Mouse (Mus musculus) MEL (cell line): ENCODE measurements around the gene Pold1. TPM values are rescaled to one million over a fixed set of nuclear protein-coding genes. Genes with fewer than 3 reads are reported as not detected.

Experiments used
- DNase-seq: peaks from one replicate; pipeline ENCODE4 v3.0.0; 2011; ENCODE audit warnings: low read depth, low spot score
- H3K27ac ChIP-seq: 2 replicates; pipeline ENCODE4 v1.5.1; 2012; ENCODE audit warnings: low read depth, mild to moderate bottlenecking, control low read depth, low read length, moderate library complexity; ENCODE audit not compliant: control insufficient read depth
- H3K27me3 ChIP-seq, 2 experiments: fragments of 150-350 bp in 1 of 2; sonication (generic) in 1 of 2; 2 replicates each; pipeline ENCODE4 v1.6.1; 2012; ENCODE audit warnings: low read length in 2 of 2, mild to moderate bottlenecking in 2 of 2, improper control_type of control experiment in 1 of 2, moderate library complexity in 1 of 2; ENCODE audit not compliant: insufficient read depth in 2 of 2, control insufficient read depth in 1 of 2
- H3K36me3 ChIP-seq, 2 experiments: 2 replicates each; pipeline ENCODE4 v1.6.1; 2012 to 2014; ENCODE audit warnings: low read length in 2 of 2, improper control_type of control experiment in 1 of 2, inconsistent platforms in 1 of 2, mild to moderate bottlenecking in 1 of 2; ENCODE audit not compliant: insufficient read depth in 2 of 2, control insufficient read depth in 1 of 2
- H3K4me1 ChIP-seq, 2 experiments: fragments of 150-350 bp in 1 of 2; sonication (generic) in 1 of 2; 2 replicates each; pipeline ENCODE4 v1.6.1; 2012; ENCODE audit warnings: low read length in 2 of 2, improper control_type of control experiment in 1 of 2, mild to moderate bottlenecking in 1 of 2; ENCODE audit not compliant: insufficient read depth in 2 of 2, control insufficient read depth in 1 of 2
- H3K4me3 ChIP-seq, 2 experiments: fragments of 150-350 bp in 1 of 2; sonication (generic) in 1 of 2; 2 replicates each; pipeline ENCODE4 v1.5.1; 2012; ENCODE audit warnings: low read depth in 2 of 2, low read length in 2 of 2, mild to moderate bottlenecking in 2 of 2, moderate library complexity in 2 of 2, control low read depth in 1 of 2, improper control_type of control experiment in 1 of 2; ENCODE audit not compliant: control insufficient read depth in 1 of 2, insufficient read depth in 1 of 2
- H3K79me2 ChIP-seq: 2 replicates; pipeline ENCODE4 v1.6.1; 2012; ENCODE audit warnings: mild to moderate bottlenecking, low read length, moderate library complexity; ENCODE audit not compliant: control insufficient read depth, poor library complexity, insufficient read depth
- H3K9ac ChIP-seq: 2 replicates; pipeline ENCODE4 v1.6.1; 2012; ENCODE audit warnings: low read depth, mild to moderate bottlenecking, control low read depth, low read length, moderate library complexity; ENCODE audit not compliant: control insufficient read depth, poor library complexity, severe bottlenecking
- H3K9me3 ChIP-seq: fragments of 150-350 bp; sonication (generic); replicated peaks from 2 replicates; pipeline ENCODE4 v1.6.1; 2012; ENCODE audit warnings: mild to moderate bottlenecking, low read length, improper control_type of control experiment, moderate library complexity; ENCODE audit not compliant: insufficient read depth
- CHD2 ChIP-seq: IDR thresholded peaks from 2 replicates; pipeline ENCODE4 v1.6.1; 2011; ENCODE audit warnings: low read length, improper control_type of control experiment
- CTCF ChIP-seq, 3 experiments: IDR thresholded peaks in 2 of 3; conservative IDR thresholded peaks in 1 of 3; 2 replicates each; pipeline ENCODE4 v1.5.1; 2011 to 2012; ENCODE audit warnings: low read length in 3 of 3, low read depth in 2 of 3, mild to moderate bottlenecking in 2 of 3, improper control_type of control experiment in 1 of 3, inconsistent platforms in 1 of 3, mixed read lengths in 1 of 3, moderate library complexity in 1 of 3; ENCODE audit not compliant: control insufficient read depth in 1 of 3, insufficient read depth in 1 of 3, poor library complexity in 1 of 3, severe bottlenecking in 1 of 3
- E2F4 ChIP-seq: IDR thresholded peaks from 2 replicates; pipeline ENCODE4 v1.6.1; 2011; ENCODE audit warnings: low read depth, low read length, improper control_type of control experiment, borderline replicate concordance
- ELF1 ChIP-seq: IDR thresholded peaks from 2 replicates; pipeline ENCODE4 v1.6.1; 2014; ENCODE audit warnings: low read depth, mild to moderate bottlenecking, inconsistent platforms, low read length, improper control_type of control experiment, moderate library complexity
- ETS1 ChIP-seq: IDR thresholded peaks from 2 replicates; pipeline ENCODE4 v1.6.1; 2012; ENCODE audit warnings: low read depth, mild to moderate bottlenecking, inconsistent platforms, low read length, improper control_type of control experiment, moderate library complexity
- GATA1 ChIP-seq: IDR thresholded peaks from 2 replicates; pipeline ENCODE4 v1.6.1; 2011; ENCODE audit warnings: low read depth, low read length, improper control_type of control experiment
- JUND ChIP-seq: IDR thresholded peaks from 2 replicates; pipeline ENCODE4 v1.6.1; 2011; ENCODE audit warnings: low read depth, mild to moderate bottlenecking, improper control_type of control experiment, low read length
- MAZ ChIP-seq: IDR thresholded peaks from 2 replicates; pipeline ENCODE4 v1.6.1; 2012; ENCODE audit warnings: low read depth, mild to moderate bottlenecking, inconsistent platforms, low read length, improper control_type of control experiment
- MXI1 ChIP-seq: IDR thresholded peaks from 2 replicates; pipeline ENCODE4 v1.6.1; 2011; ENCODE audit warnings: mild to moderate bottlenecking, low read depth, low read length, improper control_type of control experiment
- NELFE ChIP-seq: IDR thresholded peaks from 2 replicates; pipeline ENCODE4 v1.6.1; 2011; ENCODE audit warnings: low read depth, low read length, improper control_type of control experiment
- POLR2AphosphoS2 ChIP-seq: IDR thresholded peaks from 2 replicates; pipeline ENCODE4 v1.6.1; 2011; ENCODE audit warnings: low read length, improper control_type of control experiment
- RAD21 ChIP-seq: IDR thresholded peaks from 2 replicates; pipeline ENCODE4 v1.6.1; 2011; ENCODE audit warnings: mild to moderate bottlenecking, low read depth, low read length, improper control_type of control experiment
- RCOR1 ChIP-seq: IDR thresholded peaks from 2 replicates; pipeline ENCODE4 v1.6.1; 2012; ENCODE audit warnings: low read depth, mild to moderate bottlenecking, inconsistent platforms, low read length, improper control_type of control experiment
- SIN3A ChIP-seq: IDR thresholded peaks from 2 replicates; pipeline ENCODE4 v1.6.1; 2012; ENCODE audit warnings: low read length, improper control_type of control experiment, inconsistent platforms
- TAL1 ChIP-seq: IDR thresholded peaks from 2 replicates; pipeline ENCODE4 v1.6.1; 2012; ENCODE audit warnings: mild to moderate bottlenecking, inconsistent platforms, low read length, moderate library complexity, mixed read lengths
- TBP ChIP-seq: IDR thresholded peaks from 2 replicates; pipeline ENCODE4 v1.8.0; 2011; ENCODE audit warnings: low read depth, low read length, improper control_type of control experiment
- UBTF ChIP-seq: IDR thresholded peaks from 2 replicates; pipeline ENCODE4 v1.6.1; 2012; ENCODE audit warnings: low read depth, mild to moderate bottlenecking, inconsistent platforms, low read length, improper control_type of control experiment, moderate library complexity, borderline replicate concordance; ENCODE audit not compliant: insufficient read depth
- USF1 ChIP-seq: IDR thresholded peaks from 2 replicates; pipeline ENCODE4 v1.6.1; 2014; ENCODE audit warnings: low read depth, mild to moderate bottlenecking, inconsistent platforms, low read length, improper control_type of control experiment, moderate library complexity
- USF2 ChIP-seq, 2 experiments: IDR thresholded peaks; 2 replicates each; pipeline ENCODE4 v1.6.1; 2011 to 2012; ENCODE audit warnings: improper control_type of control experiment in 2 of 2, low read length in 2 of 2, borderline replicate concordance in 1 of 2, inconsistent platforms in 1 of 2, low read depth in 1 of 2, mild to moderate bottlenecking in 1 of 2; ENCODE audit not compliant: insufficient read depth in 1 of 2
- ZC3H11A ChIP-seq: IDR thresholded peaks from 2 replicates; pipeline ENCODE4 v1.6.1; 2012; ENCODE audit warnings: low read depth, mild to moderate bottlenecking, inconsistent platforms, low read length, improper control_type of control experiment
- ZKSCAN1 ChIP-seq: IDR thresholded peaks from 2 replicates; pipeline ENCODE4 v1.6.1; 2012; ENCODE audit warnings: low read depth, mild to moderate bottlenecking, inconsistent platforms, low read length, improper control_type of control experiment, moderate library complexity
- ZMIZ1 ChIP-seq: IDR thresholded peaks from 2 replicates; pipeline ENCODE4 v1.6.1; 2012; ENCODE audit warnings: low read depth, mild to moderate bottlenecking, inconsistent platforms, low read length, improper control_type of control experiment, moderate library complexity
- polyA plus RNA-seq, 2 experiments: library from polyadenylated mRNA; stranded (reverse) in 1 of 2; unstranded in 1 of 2; fragments of >175 nt in 1 of 2; fragments of >200 nt in 1 of 2; gene quantifications; 2 replicates each; pipeline versions ENCODE4 v1.2.1 to v1.2.4; 2012; ENCODE audit warnings: low replicate concordance in 2 of 2, low read depth in 1 of 2; ENCODE audit not compliant: insufficient read length in 2 of 2, insufficient read depth in 1 of 2, missing spikeins in 1 of 2
- total RNA-seq: library from RNA; depleted of rRNA; stranded (reverse); fragments of 300-350 nt; gene quantifications from 2 replicates; pipeline ENCODE4 v1.2.3, GENCODE M21; 2012

The Pold1 gene
- total and polyA plus RNA-seq, 3 experiments: 87.8 to 104 TPM; not detected in 1

DNA sequence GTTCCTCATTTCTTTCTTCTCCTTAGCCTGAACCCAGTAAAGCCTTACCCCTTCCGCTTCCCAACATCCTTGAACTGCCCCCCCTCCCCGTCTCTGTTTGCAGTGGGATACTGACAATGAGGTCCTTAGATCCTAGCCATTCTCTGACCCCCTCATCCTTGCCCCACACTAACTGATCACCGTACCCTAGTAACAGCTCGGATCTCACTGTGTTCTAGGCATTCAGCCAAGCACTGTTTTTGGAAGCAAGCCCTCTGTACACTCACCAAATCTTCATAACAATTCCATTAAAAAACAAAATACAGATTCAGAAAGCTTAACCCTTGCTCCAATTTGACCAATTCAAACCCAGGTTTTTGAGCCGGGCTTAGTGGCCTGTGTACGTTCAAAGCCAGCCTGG is 45.6 kb upstream of the Pold1 start:
- DNase-seq: no peak
- Histone ChIP-seq H3K4me1 (no peaks in the 10 kb centered on the region), H3K4me3 (no peak overlapping the region), H3K9me3 (no peaks in the 10 kb centered on the region), H3K27ac (no peak overlapping the region), H3K79me2 (no peaks in the 10 kb centered on the region), H3K36me3 (no peaks in the 10 kb centered on the region), H3K9ac (no peak overlapping the region), H3K27me3 (no peaks in the 10 kb centered on the region)
- TF ChIP-seq RCOR1: no peak
- no peak for TF ChIP-seq SIN3A
- TF ChIP-seq NELFE: no peak
- no peak for TF ChIP-seq UBTF
- TF ChIP-seq ZKSCAN1: no peak
- TF ChIP-seq JUND: no peak
- no peak for TF ChIP-seq E2F4
- TF ChIP-seq USF2 (IDR thresholded peaks at IDR 0.05; ENCODE audit: borderline replicate concordance in 1 of 2, insufficient read depth in 1 of 2, low read depth in 1 of 2, low read length in 2 of 2): no peak
- no peak for TF ChIP-seq MXI1
- no peak for TF ChIP-seq ZMIZ1

- Histone ChIP-seq H3K79me2 (no peaks in the 10 kb centered on the region), H3K27me3 (no peaks in the 10 kb centered on the region), H3K9ac (no peak overlapping the region), H3K4me1 (no peaks in the 10 kb centered on the region), H3K36me3 (no peaks in the 10 kb centered on the region), H3K27ac (no peak overlapping the region), H3K4me3 (no peak overlapping the region), H3K9me3 (no peaks in the 10 kb centered on the region)
- TF ChIP-seq UBTF (no peak), TAL1 (no peak), ELF1 (no peak), ZKSCAN1 (no peak), USF1 (no peak), CTCF (IDR thresholded peaks at IDR 0.05 in 2 of 3, conservative IDR thresholded peaks at IDR 0.05 in 1 of 3; ENCODE audit: control insufficient read depth in 1 of 3, insufficient read depth in 1 of 3, low read depth in 2 of 3, low read length in 3 of 3, poor library complexity in 1 of 3, severe bottlenecking in 1 of 3) (no peak)
- DNase-seq: no peak
Observed at GRCm38 (mm10) chr7:44593775-44594174, 45.1 kb upstream of the Pold1 start.

DNA sequence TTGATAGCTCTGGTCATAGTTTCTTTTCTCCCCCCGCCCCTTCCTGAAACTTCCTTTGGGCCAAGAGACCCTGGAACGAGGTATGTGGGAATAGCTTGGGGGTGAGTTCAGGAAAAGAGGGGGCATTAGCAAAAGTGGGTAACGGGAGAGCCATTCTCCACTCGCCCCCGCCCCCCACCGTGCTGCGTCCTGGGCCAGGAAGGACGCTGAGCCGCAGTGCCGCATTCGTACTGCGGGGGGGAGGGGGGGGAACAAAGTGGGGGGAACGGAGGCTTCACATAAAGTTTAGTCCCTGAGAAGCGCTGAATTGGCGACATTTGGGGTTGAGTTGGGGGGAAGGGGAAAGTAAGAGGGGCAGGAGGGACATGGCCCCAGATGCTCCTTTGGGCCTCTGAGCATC is 44.4 kb upstream of the Pold1 start:
- Histone ChIP-seq H3K9me3 (no peaks in the 10 kb centered on the region), H3K4me3 (no peak overlapping the region), H3K79me2 (no peaks in the 10 kb centered on the region), H3K27me3 (no peaks in the 10 kb centered on the region), H3K27ac (no peak overlapping the region), H3K36me3 (no peaks in the 10 kb centered on the region), H3K4me1 (no peaks in the 10 kb centered on the region), H3K9ac (no peak overlapping the region)
- TF ChIP-seq POLR2AphosphoS2: no peak
- no peak for TF ChIP-seq MAZ
- TF ChIP-seq ZC3H11A: no peak
- no peak for TF ChIP-seq CHD2
- TF ChIP-seq NELFE: no peak
- no peak for TF ChIP-seq TBP
- no peak for TF ChIP-seq USF2 (IDR thresholded peaks at IDR 0.05; ENCODE audit: borderline replicate concordance in 1 of 2, insufficient read depth in 1 of 2, low read depth in 1 of 2, low read length in 2 of 2)
- TF ChIP-seq GATA1: no peak
- no peak for TF ChIP-seq RAD21
- no peak for TF ChIP-seq ETS1
- DNase-seq: no peak
